Mouse (Mus musculus): Measurements from ENCODE around the gene Snx9. TPM values are rescaled to one million over a fixed set of nuclear protein-coding genes. Genes with fewer than 3 reads are reported as not detected.

Snx9 gene
- polyA plus RNA-seq, 1 experiment from 2014 or later = 55.9 TPM

- Histone ChIP-seq H3K4me2 (replicated peaks) (peak overlapping the region; percentile 74; the same call in 1 of the 2 replicates), H3K4me3 (replicated peaks) (no peak overlapping the region), H3K9ac (no peak overlapping the region), H3K27ac (peak overlapping the region; percentile 92; the same call in 1 of the 2 replicates), H3K27me3 (replicated peaks) (no peaks in the 10 kb centered on the region), H3K4me1 (replicated peaks) (peaks cover 19% of the 10 kb centered on the region), H3K9me3 (no peaks in the 10 kb centered on the region), H3K36me3 (peaks cover 5% of the 10 kb centered on the region; the same call in 1 of the 2 replicates)
- no peak for ATAC-seq
- WGBS = 95% methylated on average over 3 of the region's 3 CpGs
Observed at GRCm38 (mm10) chr17:5850031-5850430, 8.9 kb downstream of the Snx9 start.

- WGBS = 95% methylated on average over 3 of the region's 3 CpGs
- Histone ChIP-seq H3K27ac (no peak overlapping the region), H3K4me3 (replicated peaks) (no peak overlapping the region)
Observed at GRCm38 (mm10) chr17:5850476-5850875, 9.3 kb downstream of the Snx9 start.

GRCm38 (mm10) chr17:5853936-5854335 is 12.8 kb downstream of the Snx9 start:
- Histone ChIP-seq H3K9me3 (no peaks in the 10 kb centered on the region), H3K27ac (no peak overlapping the region), H3K4me1 (replicated peaks) (peaks cover 20% of the 10 kb centered on the region), H3K4me3 (replicated peaks) (no peak overlapping the region), H3K9ac (no peak overlapping the region), H3K36me3 (peaks cover 5% of the 10 kb centered on the region; the same call in 1 of the 2 replicates), H3K4me2 (replicated peaks) (no peak overlapping the region), H3K27me3 (replicated peaks) (no peaks in the 10 kb centered on the region)
- 94% methylated on average over 13 of the region's 13 CpGs for WGBS
- no peak for ATAC-seq

More at GRCm38 (mm10) chr17:5850476-5850875, 9.3 kb downstream of the Snx9 start:
- H3K27me3 ChIP-seq (replicated peaks) = no peaks in the 10 kb centered on the region
- no peak overlapping the region for H3K4me2 ChIP-seq (replicated peaks)
- peaks cover 19% of the 10 kb centered on the region for H3K4me1 ChIP-seq (replicated peaks)
- no peak overlapping the region for H3K9ac ChIP-seq
- peaks cover 5% of the 10 kb centered on the region; the same call in 1 of the 2 replicates for H3K36me3 ChIP-seq
- no peak for ATAC-seq
- no peaks in the 10 kb centered on the region for H3K9me3 ChIP-seq

GRCm38 (mm10) chr17:5855560-5855959 is 14.4 kb downstream of the Snx9 start:
- H3K9ac ChIP-seq = no peak overlapping the region
- no peaks in the 10 kb centered on the region for H3K27me3 ChIP-seq (replicated peaks)
- H3K4me2 ChIP-seq (replicated peaks) = no peak overlapping the region
- ATAC-seq = peak; percentile 78
- peaks cover 5% of the 10 kb centered on the region; the same call in 1 of the 2 replicates for H3K36me3 ChIP-seq
- peaks cover 13% of the 10 kb centered on the region for H3K4me1 ChIP-seq (replicated peaks)
- no peaks in the 10 kb centered on the region for H3K9me3 ChIP-seq
- no peak overlapping the region for H3K4me3 ChIP-seq (replicated peaks)
- no peak overlapping the region for H3K27ac ChIP-seq

GRCm38 (mm10) chr17:5856426-5856825 is 15.3 kb downstream of the Snx9 start:
- 90% methylated on average over 7 of the region's 7 CpGs for WGBS

GRCm38 (mm10) chr17:5857206-5857605 is 16.1 kb downstream of the Snx9 start:
- H3K36me3 ChIP-seq = peaks cover 5% of the 10 kb centered on the region; the same call in 1 of the 2 replicates
- peaks cover 13% of the 10 kb centered on the region for H3K4me1 ChIP-seq (replicated peaks)
- H3K4me2 ChIP-seq (replicated peaks) = no peak overlapping the region
- H3K9ac ChIP-seq = no peak overlapping the region
- no peak for ATAC-seq
- 92% methylated on average over 11 of the region's 11 CpGs for WGBS
- no peaks in the 10 kb centered on the region for H3K9me3 ChIP-seq
- H3K27ac ChIP-seq = no peak overlapping the region
- H3K27me3 ChIP-seq (replicated peaks) = no peaks in the 10 kb centered on the region
- H3K4me3 ChIP-seq (replicated peaks) = no peak overlapping the region

More at GRCm38 (mm10) chr17:5856426-5856825, 15.3 kb downstream of the Snx9 start:
- H3K9me3 ChIP-seq = no peaks in the 10 kb centered on the region
- H3K4me1 ChIP-seq (replicated peaks) = peaks cover 13% of the 10 kb centered on the region
- ATAC-seq = no peak
- H3K27ac ChIP-seq = no peak overlapping the region
- H3K9ac ChIP-seq = no peak overlapping the region
- no peak overlapping the region for H3K4me2 ChIP-seq (replicated peaks)
- H3K27me3 ChIP-seq (replicated peaks) = no peaks in the 10 kb centered on the region
- H3K4me3 ChIP-seq (replicated peaks) = no peak overlapping the region
- peaks cover 5% of the 10 kb centered on the region; the same call in 1 of the 2 replicates for H3K36me3 ChIP-seq

- WGBS = 29% methylated on average over 8 of the region's 8 CpGs
- Histone ChIP-seq H3K27me3 (replicated peaks) (no peaks in the 10 kb centered on the region), H3K9ac (no peak overlapping the region), H3K9me3 (no peaks in the 10 kb centered on the region), H3K4me2 (replicated peaks) (no peak overlapping the region), H3K4me1 (replicated peaks) (peaks cover 15% of the 10 kb centered on the region), H3K36me3 (peaks cover 5% of the 10 kb centered on the region; the same call in 1 of the 2 replicates), H3K4me3 (replicated peaks) (no peak overlapping the region), H3K27ac (no peak overlapping the region)
- ATAC-seq = no peak
Observed at GRCm38 (mm10) chr17:5858209-5858608, 17.1 kb downstream of the Snx9 start.

GRCm38 (mm10) chr17:5862285-5862684 is 21.2 kb downstream of the Snx9 start:
- peaks cover 19% of the 10 kb centered on the region for H3K4me1 ChIP-seq (replicated peaks)
- H3K27ac ChIP-seq = no peak overlapping the region
- no peak for ATAC-seq
- no peaks in the 10 kb centered on the region for H3K36me3 ChIP-seq
- no peaks in the 10 kb centered on the region for H3K27me3 ChIP-seq (replicated peaks)
- no peak overlapping the region for H3K4me2 ChIP-seq (replicated peaks)
- WGBS = 32% methylated on average over 6 of the region's 6 CpGs
- no peak overlapping the region for H3K4me3 ChIP-seq (replicated peaks)
- no peaks in the 10 kb centered on the region for H3K9me3 ChIP-seq
- no peak overlapping the region for H3K9ac ChIP-seq

GRCm38 (mm10) chr17:5862869-5863268 is 21.7 kb downstream of the Snx9 start:
- Histone ChIP-seq H3K9ac (no peak overlapping the region), H3K36me3 (no peaks in the 10 kb centered on the region), H3K4me1 (replicated peaks) (peaks cover 25% of the 10 kb centered on the region), H3K4me2 (replicated peaks) (no peak overlapping the region), H3K4me3 (replicated peaks) (no peak overlapping the region), H3K9me3 (no peaks in the 10 kb centered on the region), H3K27me3 (replicated peaks) (no peaks in the 10 kb centered on the region), H3K27ac (no peak overlapping the region)
- WGBS = 52% methylated on average over 4 of the region's 4 CpGs
- no peak for ATAC-seq

GRCm38 (mm10) chr17:5863745-5864144 is 22.6 kb downstream of the Snx9 start:
- 87% methylated on average over 5 of the region's 5 CpGs for WGBS
- Histone ChIP-seq H3K27me3 (replicated peaks) (no peaks in the 10 kb centered on the region), H3K4me2 (replicated peaks) (no peak overlapping the region), H3K9ac (no peak overlapping the region), H3K27ac (no peak overlapping the region), H3K4me1 (replicated peaks) (peaks cover 26% of the 10 kb centered on the region), H3K36me3 (no peaks in the 10 kb centered on the region), H3K4me3 (replicated peaks) (no peak overlapping the region), H3K9me3 (no peaks in the 10 kb centered on the region)
- no peak for ATAC-seq

- no peaks in the 10 kb centered on the region for H3K36me3 ChIP-seq
- H3K27me3 ChIP-seq (replicated peaks) = no peaks in the 10 kb centered on the region
- peaks cover 34% of the 10 kb centered on the region for H3K4me1 ChIP-seq (replicated peaks)
- H3K27ac ChIP-seq = no peak overlapping the region
- no peak overlapping the region for H3K4me3 ChIP-seq (replicated peaks)
- H3K9ac ChIP-seq = no peak overlapping the region
- no peak; the same call in 1 of the 2 replicates for ATAC-seq
- H3K4me2 ChIP-seq (replicated peaks) = no peak overlapping the region
- 61% methylated on average over 6 of the region's 6 CpGs for WGBS
- H3K9me3 ChIP-seq = no peaks in the 10 kb centered on the region
Observed at GRCm38 (mm10) chr17:5867456-5867855, 26.3 kb downstream of the Snx9 start.

- H3K36me3 ChIP-seq = no peaks in the 10 kb centered on the region
- peak overlapping the region; percentile 32 for H3K4me2 ChIP-seq (replicated peaks)
- H3K27ac ChIP-seq = 0 out of 2 replicates have a peak overlapping the region, but pooled peaks have one; percentile 29
- no peak overlapping the region for H3K9ac ChIP-seq
- H3K4me1 ChIP-seq (replicated peaks) = peaks cover 36% of the 10 kb centered on the region
- H3K9me3 ChIP-seq = no peaks in the 10 kb centered on the region
- peak; percentile 77 for ATAC-seq
- WGBS = 68% methylated on average over 7 of the region's 7 CpGs
- no peaks in the 10 kb centered on the region for H3K27me3 ChIP-seq (replicated peaks)
- H3K4me3 ChIP-seq (replicated peaks) = no peak overlapping the region
Observed at GRCm38 (mm10) chr17:5868319-5869031, 27.3 kb downstream of the Snx9 start.

GRCm38 (mm10) chr17:5869461-5869860 is 28.3 kb downstream of the Snx9 start:
- Histone ChIP-seq H3K9ac (no peak overlapping the region), H3K9me3 (no peaks in the 10 kb centered on the region), H3K27me3 (replicated peaks) (no peaks in the 10 kb centered on the region), H3K4me3 (replicated peaks) (no peak overlapping the region), H3K27ac (no peak overlapping the region), H3K4me1 (replicated peaks) (peaks cover 36% of the 10 kb centered on the region), H3K36me3 (no peaks in the 10 kb centered on the region), H3K4me2 (replicated peaks) (no peak overlapping the region)
- no peak for ATAC-seq
- 71% methylated on average over 3 of the region's 3 CpGs for WGBS

Data from intestine, embryonic 15.5 days (tissue).